Mouse (Mus musculus) erythroblast, embryonic 14.5 days (primary cell): Measurements from ENCODE around the gene Arfgef2.

ENCODE experiments used
- GATA1 ChIP-seq: IDR thresholded peaks from 2 replicates; pipeline ENCODE4 v1.6.1; 2012; ENCODE audit warnings: low read length, inconsistent platforms, mixed read lengths
- TAL1 ChIP-seq: IDR thresholded peaks from 3 replicates; pipeline ENCODE4 v1.6.1; 2012; ENCODE audit warnings: low read length, inconsistent platforms, mixed read lengths

DNA sequence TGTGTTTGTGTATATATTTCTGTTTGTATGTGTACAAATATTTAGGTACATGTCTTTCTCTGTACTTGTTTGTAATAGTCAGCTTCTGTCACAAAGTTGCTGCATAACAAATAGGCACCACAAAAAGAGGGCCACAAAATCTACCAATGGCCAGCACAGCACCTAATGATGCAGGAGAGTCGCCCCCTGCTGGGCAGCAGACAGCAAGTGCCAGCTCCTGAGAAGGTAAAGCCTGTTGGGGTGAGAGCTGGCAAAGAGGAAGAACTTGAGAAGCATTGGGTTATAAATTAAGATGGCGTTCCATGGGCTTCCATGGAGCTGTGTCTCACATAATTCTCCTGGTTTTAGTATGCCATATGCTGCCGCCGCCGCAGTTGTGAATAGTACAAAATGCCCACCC is 13.7 kb upstream of the Arfgef2 start:
- TF ChIP-seq GATA1 = no peak
- no peak for TF ChIP-seq TAL1
